Mouse (Mus musculus): ENCODE measurements around the gene Hmces. TPM values are rescaled to one million over a fixed set of nuclear protein-coding genes. Genes with fewer than 3 reads are reported as not detected.

The Hmces gene
- total RNA-seq (2014; fragmentation: Nextera tagmentation) (28.3 and 32.4 TPM in 2 replicates), total RNA-seq (2017) (32.0 and 34.1 TPM in 2 replicates)

- ATAC-seq (replicated peaks; ENCODE audit: low FRiP score, low TSS enrichment, poor library complexity, severe bottlenecking): peak; percentile 79
These were observed at the start of gene Hmces for GRCm38 (mm10) chr6:87913661-87914325. Hmces (plus strand) TSS chr6:87913935.

GRCm38 (mm10) chr6:87866211-87866610, 47.5 kb upstream of the Hmces start:
- ATAC-seq (replicated peaks; ENCODE audit: low FRiP score, low TSS enrichment, poor library complexity, severe bottlenecking): no peak

- ATAC-seq (replicated peaks; ENCODE audit: low FRiP score, low TSS enrichment, poor library complexity, severe bottlenecking): peak; percentile 62; the same call in 1 of the 2 replicates
These were observed 46.5 kb upstream of the Hmces start for GRCm38 (mm10) chr6:87867256-87867655.

- no peak; the same call in 1 of the 2 replicates for ATAC-seq (replicated peaks; ENCODE audit: low FRiP score, low TSS enrichment, poor library complexity, severe bottlenecking)
These were observed 44.7 kb upstream of the Hmces start for GRCm38 (mm10) chr6:87868871-87869506.

- 0 out of 2 replicates have a peak, but pooled peaks have one; percentile 23 for ATAC-seq (replicated peaks; ENCODE audit: low FRiP score, low TSS enrichment, poor library complexity, severe bottlenecking)
These were observed 43.3 kb upstream of the Hmces start for GRCm38 (mm10) chr6:87870440-87870839.

- no peak for ATAC-seq (replicated peaks; ENCODE audit: low FRiP score, low TSS enrichment, poor library complexity, severe bottlenecking)
These were observed 42.5 kb upstream of the Hmces start for GRCm38 (mm10) chr6:87871240-87871639.

GRCm38 (mm10) chr6:87873104-87873503, 40.6 kb upstream of the Hmces start:
- ATAC-seq (replicated peaks; ENCODE audit: low FRiP score, low TSS enrichment, poor library complexity, severe bottlenecking): no peak

- ATAC-seq (replicated peaks; ENCODE audit: low FRiP score, low TSS enrichment, poor library complexity, severe bottlenecking): no peak
These were observed 39.8 kb upstream of the Hmces start for GRCm38 (mm10) chr6:87873963-87874362.

GRCm38 (mm10) chr6:87875083-87875482, 38.7 kb upstream of the Hmces start:
- no peak for ATAC-seq (replicated peaks; ENCODE audit: low FRiP score, low TSS enrichment, poor library complexity, severe bottlenecking)

- no peak for ATAC-seq (replicated peaks; ENCODE audit: low FRiP score, low TSS enrichment, poor library complexity, severe bottlenecking)
These were observed 38.2 kb upstream of the Hmces start for GRCm38 (mm10) chr6:87875562-87875961.

GRCm38 (mm10) chr6:87876068-87876643, 37.6 kb upstream of the Hmces start:
- no peak for ATAC-seq (replicated peaks; ENCODE audit: low FRiP score, low TSS enrichment, poor library complexity, severe bottlenecking)

GRCm38 (mm10) chr6:87879010-87879409, 34.7 kb upstream of the Hmces start:
- peak; percentile 32; the same call in 1 of the 2 replicates for ATAC-seq (replicated peaks; ENCODE audit: low FRiP score, low TSS enrichment, poor library complexity, severe bottlenecking)

GRCm38 (mm10) chr6:87879628-87880027, 34.1 kb upstream of the Hmces start:
- no peak for ATAC-seq (replicated peaks; ENCODE audit: low FRiP score, low TSS enrichment, poor library complexity, severe bottlenecking)

- ATAC-seq (replicated peaks; ENCODE audit: low FRiP score, low TSS enrichment, poor library complexity, severe bottlenecking): no peak
These were observed 31.5 kb upstream of the Hmces start for GRCm38 (mm10) chr6:87882221-87882620.

- ATAC-seq (replicated peaks; ENCODE audit: low FRiP score, low TSS enrichment, poor library complexity, severe bottlenecking): peak; percentile 47; the same call in 1 of the 2 replicates
These were observed 30.9 kb upstream of the Hmces start for GRCm38 (mm10) chr6:87882816-87883215.

GRCm38 (mm10) chr6:87886721-87887120, 27.0 kb upstream of the Hmces start:
- no peak for ATAC-seq (replicated peaks; ENCODE audit: low FRiP score, low TSS enrichment, poor library complexity, severe bottlenecking)

- ATAC-seq (replicated peaks; ENCODE audit: low FRiP score, low TSS enrichment, poor library complexity, severe bottlenecking): peak; percentile 92
These were observed 26.0 kb upstream of the Hmces start, which contains the start of gene Copg1 for GRCm38 (mm10) chr6:87887594-87888233. Copg1 (plus strand) TSS chr6:87887814.

GRCm38 (mm10) chr6:87893931-87894330, 19.8 kb upstream of the Hmces start:
- ATAC-seq (replicated peaks; ENCODE audit: low FRiP score, low TSS enrichment, poor library complexity, severe bottlenecking): no peak

- ATAC-seq (replicated peaks; ENCODE audit: low FRiP score, low TSS enrichment, poor library complexity, severe bottlenecking): no peak
These were observed 15.7 kb upstream of the Hmces start for GRCm38 (mm10) chr6:87898028-87898427.

- no peak for ATAC-seq (replicated peaks; ENCODE audit: low FRiP score, low TSS enrichment, poor library complexity, severe bottlenecking)
These were observed 7.1 kb upstream of the Hmces start for GRCm38 (mm10) chr6:87906632-87907031.
